Mouse (Mus musculus) thymus, adult 18-20 months (tissue): ENCODE data around the gene Orc4.
"Not testable (repeated sequence)": the region's sequence is repeated elsewhere in the genome, so short reads cannot be mapped to it uniquely, and the experiment has no call there.

Experiments used
- DNase-seq, 2 experiments: peaks; one replicate each; pipeline ENCODE4 v3.0.0; 2022; ENCODE audit warnings: mixed read lengths in 2 of 2

The Orc4 gene

GRCm38 (mm10) chr2:48950252-48950315 is at the start of gene Orc4:
Gene Orc4 (minus strand): TSS chr2:48950277.
- DNase-seq: no peak

- DNase-seq: no peak
Observed at GRCm38 (mm10) chr2:48990322-48990721, 40.2 kb upstream of the Orc4 start.

- DNase-seq: no peak
Observed at GRCm38 (mm10) chr2:48978920-48979319, 28.8 kb upstream of the Orc4 start.

GRCm38 (mm10) chr2:48956591-48956990 is 6.5 kb upstream of the Orc4 start:
- no peak for DNase-seq

GRCm38 (mm10) chr2:48950316-48950880 is 321 bp upstream of the Orc4 start:
- no peak for DNase-seq

- DNase-seq: peak; percentile 44 to 53
Observed at GRCm38 (mm10) chr2:48949743-48950251, 280 bp downstream of the Orc4 start.

GRCm38 (mm10) chr2:48948841-48949584 is 1.1 kb downstream of the Orc4 start, which contains the start of gene Mbd5:
Gene Mbd5 (plus strand): TSS chr2:48949508.
- peak; percentile 99 for DNase-seq

- DNase-seq: no peak
Observed at GRCm38 (mm10) chr2:48947761-48948160, 2.3 kb downstream of the Orc4 start.

- DNase-seq: no peak
Observed at GRCm38 (mm10) chr2:48935058-48935457, 15.0 kb downstream of the Orc4 start.

GRCm38 (mm10) chr2:48915832-48916231 is 34.2 kb downstream of the Orc4 start:
- no peak for DNase-seq

- DNase-seq: no peak
Observed at GRCm38 (mm10) chr2:48914185-48914584, 35.9 kb downstream of the Orc4 start.

- no peak for DNase-seq
Observed at GRCm38 (mm10) chr2:48908866-48909265, 41.2 kb downstream of the Orc4 start.

GRCm38 (mm10) chr2:48895186-48895585 is 54.9 kb downstream of the Orc4 start:
- DNase-seq: no peak

GRCm38 (mm10) chr2:48885945-48886344 is 64.1 kb downstream of the Orc4 start:
- DNase-seq: peak in 1 of 2 experiments; percentile 4

GRCm38 (mm10) chr2:48868199-48868913 is 81.7 kb downstream of the Orc4 start:
- no peak for DNase-seq

- not testable (repeated sequence) for DNase-seq
Observed at GRCm38 (mm10) chr2:48865596-48865995, 84.5 kb downstream of the Orc4 start.
